Mouse (Mus musculus) heart, postnatal 14 days (tissue): ENCODE measurements around the gene Gm29133. TPM values are rescaled to one million over a fixed set of nuclear protein-coding genes. Genes with fewer than 3 reads are reported as not detected.

Experiments used
- DNase-seq, 2 experiments: peaks; one replicate each; pipeline ENCODE4 v3.0.0; 2021 to 2022
- intact Hi-C: fragments of 180-260 bp; cut with DNase I; formaldehyde crosslinking; loops from one replicate; pipeline ENCODE4 v1.15.1; 2025
- long read RNA-seq, 2 experiments: library from polyadenylated mRNA; stranded (forward); transcript quantifications; one replicate each; pipeline ENCODE4 v2.0.0; 2021
- total RNA-seq, 2 experiments: library from RNA; stranded (reverse); gene quantifications; 2 replicates each; pipeline ENCODE4 v1.2.3; 2021

The Gm29133 gene
- total RNA-seq: not detected
- long read RNA-seq, experiment 1: 0 reads
- long read RNA-seq, experiment 2: 0 reads

- intact Hi-C loops: no loop called here
- no peak for DNase-seq
Measured at GRCm38 (mm10) chr3:75747897-75748296, at the start of gene Gm29133. Gm29133 (plus strand) TSS chr3:75748197.

- DNase-seq: no peak
- intact Hi-C loops: no loop called here
Measured at GRCm38 (mm10) chr3:75699088-75699487, 48.9 kb upstream of the Gm29133 start.

- no peak for DNase-seq
- intact Hi-C loops: no loop called here
Measured at GRCm38 (mm10) chr3:75701336-75701735, 46.7 kb upstream of the Gm29133 start.

- intact Hi-C loops: no loop called here
- DNase-seq: no peak
Measured at GRCm38 (mm10) chr3:75706536-75706935, 41.5 kb upstream of the Gm29133 start.

GRCm38 (mm10) chr3:75713678-75714295, 34.2 kb upstream of the Gm29133 start:
- intact Hi-C loops: no loop called here
- no peak for DNase-seq

GRCm38 (mm10) chr3:75720663-75721062, 27.3 kb upstream of the Gm29133 start:
- DNase-seq: no peak
- intact Hi-C loops: loop anchor here (2.0 to 5.0 kb wide), 2 partner anchors 203 to 502 kb away; no protein-coding TSS in a partner anchor

- intact Hi-C loops: no loop called here
- no peak for DNase-seq
Measured at GRCm38 (mm10) chr3:75730982-75731600, 16.9 kb upstream of the Gm29133 start.

- DNase-seq: no peak
- intact Hi-C loops: no loop called here
Measured at GRCm38 (mm10) chr3:75743664-75744437, 4.1 kb upstream of the Gm29133 start.

GRCm38 (mm10) chr3:75745343-75745742, 2.7 kb upstream of the Gm29133 start:
- intact Hi-C loops: no loop called here
- DNase-seq: no peak

GRCm38 (mm10) chr3:75763351-75763750, 15.4 kb downstream of the Gm29133 start:
- intact Hi-C loops: no loop called here

GRCm38 (mm10) chr3:75774253-75774652, 26.3 kb downstream of the Gm29133 start:
- DNase-seq: no peak

More at GRCm38 (mm10) chr3:75763351-75763750, 15.4 kb downstream of the Gm29133 start:
- no peak for DNase-seq

GRCm38 (mm10) chr3:75808001-75808400, 60.0 kb downstream of the Gm29133 start:
- intact Hi-C loops: no loop called here

More at GRCm38 (mm10) chr3:75774253-75774652, 26.3 kb downstream of the Gm29133 start:
- intact Hi-C loops: no loop called here

GRCm38 (mm10) chr3:75823934-75824333, 75.9 kb downstream of the Gm29133 start:
- intact Hi-C loops: no loop called here
- no peak for DNase-seq

More at GRCm38 (mm10) chr3:75808001-75808400, 60.0 kb downstream of the Gm29133 start:
- no peak for DNase-seq

GRCm38 (mm10) chr3:75824458-75824857, 76.5 kb downstream of the Gm29133 start:
- DNase-seq: no peak
- intact Hi-C loops: no loop called here

- intact Hi-C loops: no loop called here
- DNase-seq: no peak
Measured at GRCm38 (mm10) chr3:75834827-75835226, 86.8 kb downstream of the Gm29133 start.

- intact Hi-C loops: no loop called here
Measured at GRCm38 (mm10) chr3:75835286-75835967, 87.4 kb downstream of the Gm29133 start.

More at GRCm38 (mm10) chr3:75835286-75835967, 87.4 kb downstream of the Gm29133 start:
- DNase-seq: peak; percentile 20 to 30
